Mouse (Mus musculus): ENCODE measurements at regions not wholly inside any gene's neighbourhood (a gene's known extent, or its start where the extent isn't known, plus 50 kb on each side); places are given as distances from the start of the nearest gene placed in this dataset.

DNA sequence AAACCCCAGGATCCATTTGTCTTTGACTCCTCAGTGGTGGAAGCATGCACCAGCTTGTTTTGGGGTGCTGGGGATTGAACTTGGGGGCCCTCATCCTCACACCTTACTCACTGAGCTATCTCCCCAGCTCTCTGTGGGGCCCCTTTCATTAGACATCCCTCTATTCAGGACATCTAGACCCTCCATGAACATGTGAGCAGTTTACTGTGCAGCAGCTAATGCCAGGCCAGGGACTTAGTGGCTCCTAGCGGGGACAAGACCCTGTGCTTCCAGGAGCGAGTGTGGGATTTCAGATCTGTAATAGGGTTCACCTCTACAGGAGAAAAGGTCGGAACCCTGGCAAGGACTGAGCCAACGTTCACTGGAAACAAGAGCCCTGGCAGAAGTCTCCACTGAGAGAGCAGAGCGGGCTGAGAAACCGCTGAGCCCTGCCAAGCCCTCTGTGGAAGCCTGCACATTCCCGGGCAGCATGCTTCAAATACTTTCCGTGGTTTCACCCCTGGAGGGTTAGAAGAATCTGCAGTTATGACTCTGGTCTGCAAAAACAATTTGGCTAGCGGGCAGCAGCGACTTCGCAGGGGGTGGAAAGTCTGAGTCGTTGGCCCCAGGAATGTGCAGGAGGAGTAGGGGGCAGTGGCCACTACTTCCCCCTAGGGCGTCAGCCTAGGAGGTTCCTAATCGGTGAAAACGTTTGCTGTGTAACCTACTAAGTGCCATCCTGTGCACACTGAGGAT is 125.6 kb downstream of the Smad6 start:
- H3K9me3 ChIP-seq (ENCODE audit: control insufficient read depth, low read length): no peaks in the 10 kb centered on the region
- peak overlapping the region; percentile 66 for H3K27ac ChIP-seq (replicated peaks; ENCODE audit: low read depth, low read length)
- peak; percentile 89 for ATAC-seq (ENCODE audit: low FRiP score, low read depth)
- peaks cover 27% of the 10 kb centered on the region for H3K4me1 ChIP-seq (ENCODE audit: control insufficient read depth, insufficient read depth, low read length)
- H3K4me3 ChIP-seq (replicated peaks; ENCODE audit: low read length): no peak overlapping the region
- TF ChIP-seq POLR2A (IDR thresholded peaks at IDR 0.05; ENCODE audit: borderline replicate concordance, extremely low read depth, insufficient read depth, insufficient read length): no peak
- DNase-seq (ENCODE audit: low spot score): peak; percentile 92
- WGBS: 6% methylated on average over 15 of the region's 15 CpGs
- H3K4me2 ChIP-seq (replicated peaks; ENCODE audit: low read depth, low read length, severe bottlenecking): peak overlapping the region; percentile 25; the same call in 1 of the 2 replicates
- no peaks in the 10 kb centered on the region for H3K27me3 ChIP-seq (ENCODE audit: control insufficient read depth, insufficient read depth, low read length)
- no peaks in the 10 kb centered on the region for H3K36me3 ChIP-seq (ENCODE audit: control insufficient read depth, insufficient read depth, low read length)
- H3K9ac ChIP-seq (ENCODE audit: low read depth, low read length, severe bottlenecking): no peak overlapping the region

DNA sequence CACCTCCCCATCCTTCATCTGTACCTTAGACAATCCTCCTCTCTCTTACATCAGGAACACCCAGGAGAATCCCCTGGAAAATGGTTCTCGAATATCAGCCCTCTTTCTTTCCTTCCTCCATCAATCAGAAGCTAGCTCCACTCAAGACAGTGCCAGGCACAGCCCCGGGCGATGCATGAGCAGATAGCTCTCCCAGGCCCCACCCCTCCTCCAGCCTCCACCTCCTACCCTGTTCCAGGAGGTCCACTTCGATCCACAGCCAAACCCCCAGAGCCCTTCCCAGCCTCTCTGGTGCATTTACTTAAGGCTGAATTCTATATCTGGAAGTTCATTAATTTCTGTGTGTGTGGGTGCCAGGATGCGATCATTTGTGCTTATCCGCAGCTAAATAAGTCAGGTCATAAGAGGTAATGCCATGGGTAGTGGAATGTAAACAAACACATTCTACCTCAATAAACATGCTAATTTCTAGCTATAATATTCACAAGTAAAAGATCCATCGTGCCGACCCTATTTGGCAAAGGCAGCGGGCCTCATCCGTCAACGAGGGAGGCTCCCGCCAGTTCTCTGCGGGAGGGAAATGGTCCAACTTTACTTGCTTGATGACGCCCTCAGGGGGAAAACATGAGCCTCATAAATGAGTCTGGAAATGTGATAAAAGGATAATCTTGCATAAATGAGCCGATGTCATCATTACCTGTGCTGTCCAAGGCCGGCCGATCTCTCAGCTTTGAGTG is 129.5 kb downstream of the Smad6 start:
- 67% methylated on average over 17 of the region's 17 CpGs for WGBS
- Histone ChIP-seq H3K27me3 (ENCODE audit: control insufficient read depth, insufficient read depth, low read length) (no peaks in the 10 kb centered on the region), H3K4me1 (ENCODE audit: control insufficient read depth, insufficient read depth, low read length) (peaks cover 35% of the 10 kb centered on the region), H3K36me3 (ENCODE audit: control insufficient read depth, insufficient read depth, low read length) (no peaks in the 10 kb centered on the region), H3K27ac (replicated peaks; ENCODE audit: low read depth, low read length) (no peak overlapping the region), H3K9ac (ENCODE audit: low read depth, low read length, severe bottlenecking) (no peak overlapping the region), H3K4me3 (replicated peaks; ENCODE audit: low read length) (no peak overlapping the region), H3K9me3 (ENCODE audit: control insufficient read depth, low read length) (no peaks in the 10 kb centered on the region), H3K4me2 (replicated peaks; ENCODE audit: low read depth, low read length, severe bottlenecking) (no peak overlapping the region)
- ATAC-seq (ENCODE audit: low FRiP score, low read depth): no peak
- no peak for TF ChIP-seq POLR2A (IDR thresholded peaks at IDR 0.05; ENCODE audit: borderline replicate concordance, extremely low read depth, insufficient read depth, insufficient read length)
- no peak for DNase-seq (ENCODE audit: low spot score)

DNA sequence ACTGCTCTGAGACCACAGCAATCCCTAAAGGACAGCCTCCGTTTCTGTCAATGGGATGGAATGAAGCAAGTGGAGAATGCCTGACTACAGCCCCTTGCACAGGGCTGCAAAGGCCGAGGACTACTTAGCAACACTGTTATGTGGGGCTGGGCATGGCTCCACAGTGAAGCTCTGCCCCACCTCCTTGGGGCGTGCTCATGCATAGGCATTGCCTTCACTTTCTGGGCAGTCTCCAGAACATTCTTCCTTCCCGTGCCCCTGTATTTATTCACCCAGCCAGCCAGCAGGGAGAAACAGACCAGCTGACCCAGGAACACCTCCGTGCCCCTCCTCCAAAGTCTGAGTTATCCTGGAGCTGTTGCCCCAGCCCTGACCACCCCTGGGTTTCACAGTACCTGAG is 131.1 kb downstream of the Smad6 start:
- no peak overlapping the region for H3K27ac ChIP-seq (replicated peaks; ENCODE audit: low read depth, low read length)
- H3K9ac ChIP-seq (ENCODE audit: low read depth, low read length, severe bottlenecking): no peak overlapping the region
- no peak for DNase-seq (ENCODE audit: low spot score)
- WGBS: 58% methylated on average over 5 of the region's 5 CpGs
- no peak for ATAC-seq (ENCODE audit: low FRiP score, low read depth)
- H3K4me3 ChIP-seq (replicated peaks; ENCODE audit: low read length): no peak overlapping the region
- no peaks in the 10 kb centered on the region for H3K36me3 ChIP-seq (ENCODE audit: control insufficient read depth, insufficient read depth, low read length)
- no peak overlapping the region for H3K4me2 ChIP-seq (replicated peaks; ENCODE audit: low read depth, low read length, severe bottlenecking)
- H3K27me3 ChIP-seq (ENCODE audit: control insufficient read depth, insufficient read depth, low read length): no peaks in the 10 kb centered on the region
- no peak for TF ChIP-seq POLR2A (IDR thresholded peaks at IDR 0.05; ENCODE audit: borderline replicate concordance, extremely low read depth, insufficient read depth, insufficient read length)
- H3K9me3 ChIP-seq (ENCODE audit: control insufficient read depth, low read length): no peaks in the 10 kb centered on the region
- H3K4me1 ChIP-seq (ENCODE audit: control insufficient read depth, insufficient read depth, low read length): peaks cover 18% of the 10 kb centered on the region

DNA sequence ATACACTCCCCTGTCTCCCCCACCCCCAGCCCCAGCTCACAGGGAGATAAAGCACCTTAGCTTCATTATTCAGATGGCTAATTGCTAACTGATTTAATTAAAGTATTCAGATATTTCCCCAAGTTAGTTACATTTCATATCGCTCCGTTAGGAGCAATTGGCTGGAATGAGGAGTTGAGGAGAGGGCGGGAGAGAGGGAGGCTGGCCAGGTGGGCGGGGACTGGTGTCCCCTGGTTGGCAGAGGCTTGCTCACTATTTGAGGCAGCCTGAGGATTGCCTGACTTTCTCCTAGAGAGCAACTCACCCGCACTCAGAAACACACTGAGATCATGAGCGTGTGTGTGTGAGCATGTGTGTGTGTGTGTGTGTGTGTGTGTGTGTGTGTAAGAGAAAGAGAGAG is 131.8 kb upstream of the Smad3 start:
- Histone ChIP-seq H3K4me1 (ENCODE audit: control insufficient read depth, insufficient read depth, low read length) (peaks cover 16% of the 10 kb centered on the region), H3K36me3 (ENCODE audit: control insufficient read depth, insufficient read depth, low read length) (no peaks in the 10 kb centered on the region), H3K4me3 (replicated peaks; ENCODE audit: low read length) (no peak overlapping the region), H3K4me2 (replicated peaks; ENCODE audit: low read depth, low read length, severe bottlenecking) (no peak overlapping the region), H3K9me3 (ENCODE audit: control insufficient read depth, low read length) (no peaks in the 10 kb centered on the region), H3K9ac (ENCODE audit: low read depth, low read length, severe bottlenecking) (no peak overlapping the region), H3K27ac (replicated peaks; ENCODE audit: low read depth, low read length) (no peak overlapping the region), H3K27me3 (ENCODE audit: control insufficient read depth, insufficient read depth, low read length) (no peaks in the 10 kb centered on the region)
- WGBS: 69% methylated on average over 6 of the region's 6 CpGs
- no peak for TF ChIP-seq POLR2A (IDR thresholded peaks at IDR 0.05; ENCODE audit: borderline replicate concordance, extremely low read depth, insufficient read depth, insufficient read length)
- no peak for ATAC-seq (ENCODE audit: low FRiP score, low read depth)
- DNase-seq (ENCODE audit: low spot score): no peak

DNA sequence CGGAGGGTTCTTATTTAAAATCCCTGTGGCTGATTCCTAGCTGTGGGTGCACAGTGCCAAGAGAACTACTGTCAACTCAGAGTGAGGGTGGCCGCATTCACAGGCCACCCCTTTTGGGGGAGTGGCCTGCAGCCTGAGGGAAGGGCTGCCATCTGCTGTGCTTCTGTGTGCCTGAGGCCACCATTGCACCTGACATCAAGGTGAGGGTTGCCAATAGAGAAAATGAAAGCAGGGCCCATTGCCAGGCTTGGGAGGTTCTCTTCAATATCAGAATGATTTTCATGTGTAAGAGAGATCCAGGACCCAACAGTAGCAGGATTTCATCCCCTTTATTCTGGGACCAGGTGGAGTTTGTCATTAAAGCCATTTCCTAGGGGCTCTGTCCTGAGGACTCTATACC is 127.2 kb upstream of the Smad3 start:
- no peak overlapping the region for H3K4me2 ChIP-seq (replicated peaks; ENCODE audit: low read depth, low read length, severe bottlenecking)
- TF ChIP-seq POLR2A (IDR thresholded peaks at IDR 0.05; ENCODE audit: borderline replicate concordance, extremely low read depth, insufficient read depth, insufficient read length): no peak
- no peak overlapping the region for H3K9ac ChIP-seq (ENCODE audit: low read depth, low read length, severe bottlenecking)
- H3K27ac ChIP-seq (replicated peaks; ENCODE audit: low read depth, low read length): no peak overlapping the region
- 72% methylated on average over 2 of the region's 2 CpGs for WGBS
- H3K36me3 ChIP-seq (ENCODE audit: control insufficient read depth, insufficient read depth, low read length): no peaks in the 10 kb centered on the region
- DNase-seq (ENCODE audit: low spot score) (no peak), ATAC-seq (ENCODE audit: low FRiP score, low read depth) (no peak)
- H3K4me3 ChIP-seq (replicated peaks; ENCODE audit: low read length): no peak overlapping the region
- no peaks in the 10 kb centered on the region for H3K27me3 ChIP-seq (ENCODE audit: control insufficient read depth, insufficient read depth, low read length)
- H3K9me3 ChIP-seq (ENCODE audit: control insufficient read depth, low read length): no peaks in the 10 kb centered on the region
- H3K4me1 ChIP-seq (ENCODE audit: control insufficient read depth, insufficient read depth, low read length): peaks cover 18% of the 10 kb centered on the region
